Mouse (Mus musculus) embryonic facial prominence, embryonic 11.5 days (tissue): ENCODE results near the gene Slc22a20. TPM values are rescaled to one million over a fixed set of nuclear protein-coding genes. Genes with fewer than 3 reads are reported as not detected.
A peak's percentile ranks its signal among the peaks of the same experiment; 100 is the strongest.

ENCODE experiments used
- ATAC-seq: fragments of 200-750 bp; cut with Nextera tagmentation; replicated peaks from 2 replicates; pipeline ENCODE4 v1.8.0; 2017; ENCODE audit warnings: low read depth; ENCODE audit not compliant: insufficient number of reproducible peaks, low FRiP score, low TSS enrichment
- DNase-seq: peaks from one replicate; pipeline ENCODE4 v3.0.0-alpha.2; 2015; ENCODE audit warnings: low spot score
- H3K27ac ChIP-seq: fragments of 300-500 bp; sonication (generic); replicated peaks from 2 replicates; pipeline ENCODE4 v1.5.1; 2014; ENCODE audit warnings: mild to moderate bottlenecking, low read depth, low read length, control low read depth
- H3K27me3 ChIP-seq: fragments of 300-500 bp; sonication (generic); 2 replicates; pipeline ENCODE4 v1.6.1; 2014; ENCODE audit warnings: mild to moderate bottlenecking, low read length, moderate library complexity, mixed read lengths; ENCODE audit not compliant: control insufficient read depth, insufficient read depth
- H3K36me3 ChIP-seq: fragments of 300-500 bp; sonication (generic); replicated peaks from 2 replicates; pipeline ENCODE4 v1.6.1; 2014; ENCODE audit warnings: low read depth, mild to moderate bottlenecking, low read length, moderate library complexity, mixed read lengths; ENCODE audit not compliant: control insufficient read depth, insufficient read depth
- H3K4me1 ChIP-seq: fragments of 300-500 bp; sonication (generic); 2 replicates; pipeline ENCODE4 v1.6.1; 2014; ENCODE audit warnings: low read length, mixed read lengths; ENCODE audit not compliant: control insufficient read depth, insufficient read depth
- H3K4me2 ChIP-seq: fragments of 300-500 bp; sonication (generic); 2 replicates; pipeline ENCODE4 v1.6.1; 2014; ENCODE audit warnings: low read depth, mild to moderate bottlenecking, control low read depth, low read length, moderate library complexity
- H3K4me3 ChIP-seq: fragments of 300-500 bp; sonication (generic); 2 replicates; pipeline ENCODE4 v1.5.1; 2014; ENCODE audit warnings: low read depth, low read length, control low read depth
- H3K9ac ChIP-seq: fragments of 300-500 bp; sonication (generic); replicated peaks from 2 replicates; pipeline ENCODE4 v1.6.1; 2014; ENCODE audit warnings: mild to moderate bottlenecking, control low read depth, low read length
- H3K9me3 ChIP-seq: fragments of 300-500 bp; sonication (generic); replicated peaks from 2 replicates; pipeline ENCODE4 v1.6.1; 2016; ENCODE audit warnings: mild to moderate bottlenecking, low read length, inconsistent platforms, mixed read lengths; ENCODE audit not compliant: control insufficient read depth
- WGBS: fragments of 180-500 bp; shearing (Covaris S2); extraction: QIAGEN DNeasy Blood & Tissue Kit; methylation state at CpG from one replicate; pipeline ENCODE4 v1.1.7; 2014; 5-methylcytosine and 5-hydroxymethylcytosine counted together
- polyA plus RNA-seq: library from polyadenylated mRNA; unstranded; fragments of >200 nt; fragmentation: Nextera tagmentation; extraction: Ambion mirVana; gene quantifications from 2 replicates; pipeline ENCODE4 v1.2.1, GENCODE M21; 2014

Slc22a20 gene
- polyA plus RNA-seq = not detected in 2 replicates

DNA sequence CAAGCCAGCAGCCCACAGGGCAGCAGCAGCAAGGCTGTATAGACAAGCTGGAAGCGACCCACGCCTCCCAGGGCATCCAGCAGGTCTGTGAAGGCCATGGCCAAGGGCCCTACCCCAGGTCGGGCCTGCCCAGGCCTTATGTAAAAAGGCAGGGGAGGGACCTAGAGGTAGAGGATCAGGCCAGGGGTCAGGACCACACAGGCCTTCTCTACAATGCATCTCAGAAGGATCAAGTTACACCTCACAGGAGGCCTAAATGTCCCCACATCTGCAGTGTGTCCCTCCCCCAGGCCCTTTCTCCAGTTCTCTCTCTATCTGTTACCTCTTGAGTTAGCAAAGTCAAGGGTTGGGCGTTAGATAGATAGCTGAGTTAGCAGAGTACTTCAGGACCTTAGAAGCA lies at the start of gene Slc22a20:
TSS of gene Slc22a20 (minus strand) at position 101 of the 400 bp plus-strand sequence.
- Histone ChIP-seq H3K4me3 (no peak within 1 kb of the TSS), H3K27me3 (no peaks in the 10 kb centered on the region), H3K27ac (no peak within 1 kb of the TSS), H3K9me3 (no peaks in the 10 kb centered on the region), H3K4me1 (peaks cover 2% of the 10 kb centered on the region; the same call in 1 of the 2 replicates), H3K4me2 (no peak within 1 kb of the TSS), H3K36me3 (no peaks in the 10 kb centered on the region), H3K9ac (no peak within 1 kb of the TSS)
- 36% methylated on average over 4 of the region's 4 CpGs for WGBS
- no peak for DNase-seq
- ATAC-seq = no peak

DNA sequence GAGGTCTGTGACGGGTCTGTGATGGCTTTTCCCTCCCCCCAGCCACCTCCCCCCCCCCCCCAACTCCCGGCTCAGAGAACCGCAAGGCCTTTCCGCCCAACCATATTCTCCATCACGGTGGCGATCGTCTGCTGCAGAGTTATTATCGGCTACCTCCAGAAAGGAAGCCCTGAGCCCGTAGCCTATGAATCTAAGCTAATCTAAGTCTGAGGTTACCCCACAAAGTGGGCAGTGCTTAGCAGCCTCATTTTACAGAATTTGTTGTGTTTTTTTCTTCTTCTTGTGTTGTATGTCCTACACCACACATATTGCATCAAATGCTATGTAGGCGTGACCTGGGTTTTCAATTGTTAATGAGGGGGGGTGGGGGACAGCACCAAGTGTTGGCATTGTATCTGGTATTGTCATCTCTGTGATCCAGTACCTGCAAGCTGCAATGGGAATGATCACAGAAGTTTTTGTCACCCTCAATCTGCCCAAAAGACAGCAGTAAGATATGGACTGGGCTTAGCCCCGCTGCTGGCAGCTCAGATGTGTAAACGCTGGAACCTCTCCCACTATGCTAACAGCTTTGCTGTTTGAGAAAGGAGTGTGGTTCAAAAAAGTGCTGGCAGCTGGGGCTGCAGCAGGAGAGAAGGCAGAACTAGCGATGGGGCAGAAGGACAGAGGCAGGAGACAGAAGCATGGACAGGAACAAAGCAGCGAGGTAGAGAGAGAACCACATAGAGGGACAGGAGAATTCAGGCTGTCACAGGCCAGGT lies 44.8 kb upstream of the Slc22a20 start:
- Histone ChIP-seq H3K9me3 (no peaks in the 10 kb centered on the region), H3K36me3 (no peaks in the 10 kb centered on the region), H3K27me3 (no peaks in the 10 kb centered on the region), H3K4me2 (no peak overlapping the region), H3K9ac (no peak overlapping the region), H3K4me3 (no peak overlapping the region), H3K4me1 (no peaks in the 10 kb centered on the region), H3K27ac (no peak overlapping the region)
- WGBS = 70% methylated on average over 14 of the region's 14 CpGs
- DNase-seq (no peak), ATAC-seq (no peak)

DNA sequence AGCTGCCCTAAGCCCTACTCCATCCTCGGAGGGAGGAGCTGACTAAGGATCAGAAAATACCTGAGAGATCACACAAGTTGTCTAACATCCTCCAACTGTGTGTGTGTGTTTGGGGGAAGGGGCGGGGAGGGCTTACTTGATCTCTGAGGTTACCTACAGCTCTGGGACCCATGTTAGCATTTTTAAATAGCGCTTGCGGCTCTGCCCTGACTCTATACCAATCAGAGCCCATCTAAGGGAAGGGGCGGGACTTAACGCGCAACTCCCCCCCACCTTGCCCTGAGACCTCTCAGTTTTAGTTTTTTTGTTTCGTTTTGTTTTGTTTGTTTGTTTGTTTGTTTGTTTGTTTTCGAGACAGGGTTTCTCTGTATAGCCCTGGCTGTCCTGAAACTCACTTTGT lies 43.5 kb upstream of the Slc22a20 start:
- ATAC-seq (no peak), DNase-seq (no peak)
- Histone ChIP-seq H3K36me3 (no peaks in the 10 kb centered on the region), H3K27ac (no peak overlapping the region), H3K27me3 (no peaks in the 10 kb centered on the region), H3K9ac (no peak overlapping the region), H3K4me1 (no peaks in the 10 kb centered on the region), H3K9me3 (no peaks in the 10 kb centered on the region), H3K4me2 (no peak overlapping the region), H3K4me3 (no peak overlapping the region)
- WGBS = 75% methylated on average over 9 of the region's 9 CpGs

DNA sequence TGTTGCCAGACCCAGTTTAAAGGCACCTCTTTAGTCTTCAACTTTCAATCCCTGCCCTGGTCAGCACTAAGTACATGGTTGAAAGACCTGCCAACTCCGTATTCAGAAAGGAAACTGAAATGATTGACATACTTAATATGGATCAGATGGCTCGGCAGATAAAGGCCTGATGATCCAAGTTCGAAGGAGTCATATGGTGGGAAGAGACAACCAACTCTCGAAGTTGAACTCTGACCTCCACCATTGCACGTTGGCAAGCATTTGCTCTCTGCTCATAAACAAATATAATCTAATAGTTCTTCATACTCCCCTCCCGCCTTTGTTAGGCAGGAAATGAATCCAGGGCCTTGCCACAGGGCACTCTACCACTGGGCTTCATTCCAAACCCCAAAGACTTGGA lies 43.0 kb upstream of the Slc22a20 start:
- Histone ChIP-seq H3K4me2 (no peak overlapping the region), H3K36me3 (no peaks in the 10 kb centered on the region), H3K9me3 (no peaks in the 10 kb centered on the region), H3K4me3 (no peak overlapping the region), H3K27ac (no peak overlapping the region), H3K9ac (no peak overlapping the region), H3K4me1 (no peaks in the 10 kb centered on the region), H3K27me3 (no peaks in the 10 kb centered on the region)
- DNase-seq = no peak
- 74% methylated on average over 6 of the region's 6 CpGs for WGBS
- no peak for ATAC-seq

DNA sequence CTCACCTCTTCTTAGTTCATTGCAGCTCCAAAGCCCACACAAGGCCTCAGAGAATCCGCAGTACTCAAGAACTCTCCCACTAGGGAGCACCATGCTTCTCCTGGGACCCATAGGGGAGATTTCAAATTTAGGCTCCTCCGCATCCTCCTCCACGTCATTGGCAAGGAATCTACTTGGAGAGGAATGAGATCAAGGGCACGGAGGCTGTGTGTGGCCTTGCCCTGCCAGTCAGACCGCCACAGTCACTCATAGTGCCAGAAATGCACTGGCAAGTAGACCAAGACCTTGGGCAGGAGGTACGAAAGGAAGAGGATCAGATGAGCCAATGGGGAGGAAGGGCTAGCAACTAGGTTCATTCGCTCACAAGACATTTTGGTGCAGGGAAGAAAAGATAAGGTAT lies 38.0 kb upstream of the Slc22a20 start:
- Histone ChIP-seq H3K4me2 (no peak overlapping the region), H3K9ac (no peak overlapping the region), H3K27ac (no peak overlapping the region), H3K36me3 (no peaks in the 10 kb centered on the region), H3K9me3 (no peaks in the 10 kb centered on the region), H3K27me3 (no peaks in the 10 kb centered on the region), H3K4me3 (no peak overlapping the region), H3K4me1 (no peaks in the 10 kb centered on the region)
- ATAC-seq (no peak), DNase-seq (no peak)
- WGBS = 83% methylated on average over 7 of the region's 7 CpGs

DNA sequence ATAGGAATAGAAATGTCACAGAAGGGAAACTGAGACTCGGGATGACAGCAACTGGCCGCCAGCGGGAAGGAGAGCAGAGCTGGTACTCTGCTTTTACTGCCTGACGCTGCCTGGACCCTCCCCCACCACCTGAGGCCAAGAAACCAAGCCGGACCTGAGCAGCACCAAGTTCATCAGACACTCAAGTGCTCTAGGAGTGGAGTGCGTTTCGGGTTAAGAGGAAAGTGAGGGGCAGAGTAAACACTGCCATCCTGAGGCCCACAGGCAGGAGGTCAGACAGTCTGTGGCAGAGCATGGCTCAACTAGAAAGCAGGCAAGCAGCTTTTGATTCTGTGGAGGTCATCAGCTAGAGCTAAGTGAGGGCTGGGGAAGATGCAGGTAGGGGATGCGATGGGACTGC lies 37.1 kb upstream of the Slc22a20 start:
- Histone ChIP-seq H3K9ac (no peak overlapping the region), H3K36me3 (no peaks in the 10 kb centered on the region), H3K27me3 (no peaks in the 10 kb centered on the region), H3K27ac (no peak overlapping the region), H3K4me3 (no peak overlapping the region), H3K9me3 (no peaks in the 10 kb centered on the region), H3K4me1 (no peaks in the 10 kb centered on the region), H3K4me2 (no peak overlapping the region)
- no peak for DNase-seq
- no peak for ATAC-seq
- 62% methylated on average over 8 of the region's 8 CpGs for WGBS

DNA sequence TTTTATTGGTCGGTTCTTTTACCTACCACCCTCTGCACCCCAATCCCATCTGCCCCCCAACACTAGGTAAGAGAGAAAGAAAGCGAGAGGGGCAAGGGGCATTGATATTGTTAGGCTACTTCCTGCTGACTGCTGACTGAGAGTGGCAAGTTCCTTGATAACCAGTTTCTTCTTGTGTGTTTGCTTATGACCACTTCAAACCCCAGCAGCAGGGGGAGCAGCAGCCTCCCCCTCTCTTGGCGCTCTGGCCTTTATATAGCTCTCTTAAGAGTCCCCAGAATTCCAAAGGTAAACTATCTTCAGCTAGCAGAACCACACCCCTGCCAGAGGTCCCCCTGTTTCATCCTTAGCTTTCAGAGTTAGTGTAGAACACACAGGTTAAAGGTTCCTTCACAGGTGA lies 34.3 kb upstream of the Slc22a20 start:
- no peak for ATAC-seq
- 57% methylated on average over 3 of the region's 3 CpGs for WGBS
- H3K9ac ChIP-seq = no peak overlapping the region
- no peaks in the 10 kb centered on the region for H3K9me3 ChIP-seq
- H3K27ac ChIP-seq = no peak overlapping the region
- H3K36me3 ChIP-seq = no peaks in the 10 kb centered on the region
- no peak overlapping the region for H3K4me2 ChIP-seq
- no peak overlapping the region for H3K4me3 ChIP-seq
- peaks cover 6% of the 10 kb centered on the region; the same call in 1 of the 2 replicates for H3K27me3 ChIP-seq
- H3K4me1 ChIP-seq = no peaks in the 10 kb centered on the region
- no peak for DNase-seq

DNA sequence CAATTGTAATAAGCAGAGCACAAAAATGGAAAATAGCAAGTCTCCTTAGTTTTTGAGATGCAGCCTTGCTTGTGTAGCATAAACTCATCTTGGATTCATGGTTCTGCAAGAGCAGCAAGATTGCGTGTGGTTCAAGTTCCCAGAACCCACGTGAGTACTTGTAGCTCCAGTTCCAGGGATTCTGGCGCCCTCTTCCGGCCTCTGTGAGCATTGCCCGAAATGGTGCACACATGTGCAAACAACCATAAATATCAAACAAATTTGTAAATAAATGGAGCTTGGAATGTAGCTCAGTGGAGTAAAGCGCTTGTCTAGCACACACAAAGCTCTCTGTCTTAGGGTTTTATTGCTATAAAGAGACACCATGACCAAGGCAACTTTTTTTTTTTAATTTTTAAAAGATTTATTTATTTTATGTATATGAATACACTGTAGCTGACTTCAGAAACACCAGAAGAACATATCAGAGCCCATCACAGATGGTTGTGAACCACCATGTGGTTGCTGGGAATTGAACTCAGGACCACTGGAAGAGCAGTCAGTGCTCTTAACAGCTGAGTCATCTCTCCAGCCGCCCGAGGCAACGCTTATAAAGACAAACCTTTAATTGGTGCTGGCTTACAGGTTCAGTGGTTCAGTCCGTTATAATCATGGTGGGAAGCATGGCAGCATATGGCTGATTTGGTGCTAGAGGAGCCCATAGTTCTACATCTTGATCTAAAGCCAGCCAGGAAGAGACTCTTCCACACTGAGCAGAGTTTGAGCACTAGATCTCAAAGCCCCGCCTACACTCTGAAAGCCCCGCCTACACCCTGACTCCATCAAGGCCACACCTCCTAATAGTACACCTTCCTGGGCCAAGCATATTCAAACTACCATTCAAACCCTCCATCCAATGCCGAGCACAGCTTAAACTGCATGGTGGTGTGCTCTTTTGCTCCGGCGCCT lies 32.5 kb upstream of the Slc22a20 start:
- Histone ChIP-seq H3K9me3 (no peaks in the 10 kb centered on the region), H3K9ac (no peak overlapping the region), H3K4me2 (no peak overlapping the region), H3K4me1 (no peaks in the 10 kb centered on the region), H3K27ac (no peak overlapping the region), H3K4me3 (no peak overlapping the region), H3K27me3 (peaks cover 6% of the 10 kb centered on the region; the same call in 1 of the 2 replicates), H3K36me3 (no peaks in the 10 kb centered on the region)
- ATAC-seq (no peak), DNase-seq (peak; percentile 92)
- 32% methylated on average over 15 of the region's 15 CpGs for WGBS
